Mouse (Mus musculus) heart, embryonic 15.5 days (tissue): ENCODE measurements at regions not wholly inside any gene's neighbourhood (a gene's known extent, or its start where the extent isn't known, plus 50 kb on each side); places are given as distances from the start of the nearest gene placed in this dataset.

Experiments
- ATAC-seq: fragments of 200-750 bp; cut with Nextera tagmentation; replicated peaks from 2 replicates; pipeline ENCODE4 v1.8.0; 2017; ENCODE audit warnings: low read depth, moderate TSS enrichment; ENCODE audit not compliant: insufficient number of reproducible peaks, insufficient read depth, low FRiP score
- H3K27ac ChIP-seq: fragments of 300-500 bp; sonication (generic); 2 replicates; pipeline ENCODE4 v1.5.1; 2015; ENCODE audit warnings: mild to moderate bottlenecking, inconsistent platforms
- H3K27me3 ChIP-seq: fragments of 300-500 bp; sonication (generic); 2 replicates; pipeline ENCODE4 v1.6.1; 2015; ENCODE audit warnings: inconsistent platforms
- H3K36me3 ChIP-seq: fragments of 300-500 bp; sonication (generic); 2 replicates; pipeline ENCODE4 v1.6.1; 2015; ENCODE audit warnings: mild to moderate bottlenecking, inconsistent platforms
- H3K4me1 ChIP-seq: fragments of 300-500 bp; sonication (generic); replicated peaks from 2 replicates; pipeline ENCODE4 v1.6.1; 2015; ENCODE audit warnings: inconsistent platforms
- H3K4me2 ChIP-seq: fragments of 300-500 bp; sonication (generic); 2 replicates; pipeline ENCODE4 v1.6.1; 2015; ENCODE audit warnings: inconsistent platforms, mild to moderate bottlenecking, moderate library complexity
- H3K4me3 ChIP-seq: fragments of 300-500 bp; sonication (generic); 2 replicates; pipeline ENCODE4 v1.5.1; 2015; ENCODE audit warnings: mild to moderate bottlenecking, inconsistent platforms
- H3K9ac ChIP-seq: fragments of 300-500 bp; sonication (generic); 2 replicates; pipeline ENCODE4 v1.6.1; 2015; ENCODE audit warnings: mild to moderate bottlenecking, inconsistent platforms
- H3K9me3 ChIP-seq: fragments of 300-500 bp; sonication (generic); replicated peaks from 2 replicates; pipeline ENCODE4 v1.6.1; 2016; ENCODE audit warnings: inconsistent platforms
- WGBS: fragments of 180-500 bp; shearing (Covaris S2); methylation state at CpG from one replicate; pipeline ENCODE4 v1.1.7; 2015; ENCODE audit warnings: mixed read lengths; 5-methylcytosine and 5-hydroxymethylcytosine counted together

GRCm38 (mm10) chr16:63351511-63352125 lies 497.5 kb downstream of the Pros1 start:
- Histone ChIP-seq H3K4me1 (no peaks in the 10 kb centered on the region), H3K4me3 (no peak overlapping the region), H3K4me2 (no peak overlapping the region), H3K27ac (no peak overlapping the region), H3K9ac (no peak overlapping the region), H3K9me3 (no peaks in the 10 kb centered on the region), H3K36me3 (no peaks in the 10 kb centered on the region), H3K27me3 (no peaks in the 10 kb centered on the region)
- WGBS, result 88% methylated on average over 6 of the region's 6 CpGs
- no peak for ATAC-seq

GRCm38 (mm10) chr16:63369868-63370267 lies 494.1 kb downstream of the Epha3 start:
- Histone ChIP-seq H3K9me3 (no peaks in the 10 kb centered on the region), H3K9ac (no peak overlapping the region), H3K4me3 (no peak overlapping the region), H3K36me3 (no peaks in the 10 kb centered on the region), H3K27ac (no peak overlapping the region), H3K4me1 (no peaks in the 10 kb centered on the region), H3K27me3 (no peaks in the 10 kb centered on the region), H3K4me2 (no peak overlapping the region)
- no peak for ATAC-seq
- 84% methylated on average over 5 of the region's 5 CpGs for WGBS

- Histone ChIP-seq H3K4me1 (no peaks in the 10 kb centered on the region), H3K27ac (no peak overlapping the region), H3K4me2 (no peak overlapping the region), H3K36me3 (no peaks in the 10 kb centered on the region), H3K4me3 (no peak overlapping the region), H3K9me3 (no peaks in the 10 kb centered on the region), H3K9ac (no peak overlapping the region), H3K27me3 (no peaks in the 10 kb centered on the region)
- WGBS, result 69% methylated on average over 5 of the region's 5 CpGs
- no peak for ATAC-seq
Observed at GRCm38 (mm10) chr16:63371275-63371674, 492.7 kb downstream of the Epha3 start.

GRCm38 (mm10) chr16:63404976-63405375 lies 459.0 kb downstream of the Epha3 start:
- no peaks in the 10 kb centered on the region for H3K27me3 ChIP-seq
- H3K4me1 ChIP-seq, result no peaks in the 10 kb centered on the region
- H3K9me3 ChIP-seq, result no peaks in the 10 kb centered on the region
- H3K9ac ChIP-seq, result no peak overlapping the region
- H3K27ac ChIP-seq, result no peak overlapping the region
- WGBS, result 88% methylated on average over 1 of the region's 1 CpGs
- H3K4me3 ChIP-seq, result no peak overlapping the region
- no peak for ATAC-seq
- no peaks in the 10 kb centered on the region for H3K36me3 ChIP-seq
- no peak overlapping the region for H3K4me2 ChIP-seq

GRCm38 (mm10) chr16:63412656-63413055 lies 451.3 kb downstream of the Epha3 start:
- no peak overlapping the region for H3K4me3 ChIP-seq
- H3K9ac ChIP-seq, result no peak overlapping the region
- H3K27me3 ChIP-seq, result no peaks in the 10 kb centered on the region
- 68% methylated on average over 1 of the region's 1 CpGs for WGBS
- H3K9me3 ChIP-seq, result no peaks in the 10 kb centered on the region
- no peaks in the 10 kb centered on the region for H3K36me3 ChIP-seq
- no peak overlapping the region for H3K27ac ChIP-seq
- H3K4me2 ChIP-seq, result no peak overlapping the region
- H3K4me1 ChIP-seq, result no peaks in the 10 kb centered on the region
- no peak for ATAC-seq

- Histone ChIP-seq H3K27ac (no peak overlapping the region), H3K4me2 (no peak overlapping the region), H3K9ac (no peak overlapping the region), H3K36me3 (no peaks in the 10 kb centered on the region), H3K4me1 (no peaks in the 10 kb centered on the region), H3K4me3 (no peak overlapping the region), H3K27me3 (no peaks in the 10 kb centered on the region), H3K9me3 (no peaks in the 10 kb centered on the region)
- 48% methylated on average over 4 of the region's 4 CpGs for WGBS
- no peak for ATAC-seq
Observed at GRCm38 (mm10) chr16:63452301-63452700, 411.7 kb downstream of the Epha3 start.

GRCm38 (mm10) chr16:63466615-63467014 lies 397.4 kb downstream of the Epha3 start:
- H3K9ac ChIP-seq, result no peak overlapping the region
- no peaks in the 10 kb centered on the region for H3K36me3 ChIP-seq
- no peaks in the 10 kb centered on the region for H3K4me1 ChIP-seq
- H3K4me3 ChIP-seq, result no peak overlapping the region
- no peak for ATAC-seq
- H3K4me2 ChIP-seq, result no peak overlapping the region
- H3K27ac ChIP-seq, result no peak overlapping the region
- 29% methylated on average over 4 of the region's 4 CpGs for WGBS
- H3K27me3 ChIP-seq, result no peaks in the 10 kb centered on the region
- no peaks in the 10 kb centered on the region for H3K9me3 ChIP-seq

GRCm38 (mm10) chr16:63468851-63469250 lies 395.1 kb downstream of the Epha3 start:
- Histone ChIP-seq H3K9ac (no peak overlapping the region), H3K27me3 (no peaks in the 10 kb centered on the region), H3K36me3 (no peaks in the 10 kb centered on the region), H3K4me2 (no peak overlapping the region), H3K4me3 (no peak overlapping the region), H3K9me3 (no peaks in the 10 kb centered on the region), H3K4me1 (no peaks in the 10 kb centered on the region), H3K27ac (no peak overlapping the region)
- ATAC-seq, result no peak
- 82% methylated on average over 1 of the region's 1 CpGs for WGBS
